Mouse (Mus musculus) liver, adult 2 months (tissue): ENCODE data around the gene Coro1c.

Source experiments
- CTCF ChIP-seq: fragments of 200-500 bp; IDR thresholded peaks from 2 replicates; pipeline ENCODE4 v1.5.1; 2011; ENCODE audit warnings: low read depth, low read length, control low read depth
- POLR2A ChIP-seq: fragments of 200-500 bp; IDR thresholded peaks from 2 replicates; pipeline ENCODE4 v1.6.1; 2011; ENCODE audit warnings: low read length, control low read depth; ENCODE audit not compliant: insufficient read depth; ENCODE audit errors: extremely low read depth

DNA sequence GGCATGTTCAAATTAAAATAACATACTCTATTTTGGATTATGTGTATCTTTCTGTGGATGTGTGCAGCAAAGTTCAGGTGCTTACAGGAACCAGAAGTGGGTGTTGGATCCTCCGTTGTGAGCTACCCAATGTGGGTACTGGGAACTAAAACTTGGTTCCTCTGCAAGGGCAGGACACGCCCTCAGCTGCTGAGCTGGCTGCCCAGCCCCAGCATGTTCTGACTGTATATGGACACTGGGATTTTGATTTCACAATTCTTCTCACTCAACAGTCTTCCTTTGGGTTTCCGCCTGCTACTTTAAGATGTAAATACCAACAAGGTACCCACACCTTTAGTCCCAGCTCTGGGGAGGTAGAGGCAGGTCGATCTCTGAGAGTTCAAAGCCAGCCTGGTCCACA is 68.1 kb downstream of the Coro1c start:
- no peak for TF ChIP-seq CTCF
- TF ChIP-seq POLR2A = no peak
